Mouse (Mus musculus) left cerebral cortex, adult 2 months (tissue): ENCODE measurements around the gene Rhog. TPM values are rescaled to one million over a fixed set of nuclear protein-coding genes. Genes with fewer than 3 reads are reported as not detected.

ENCODE experiments used
- DNase-seq, 2 experiments: peaks; one replicate each; pipeline ENCODE4 v3.0.0; 2021 to 2022; ENCODE audit warnings: low spot score in 2 of 2, mixed read lengths in 1 of 2; ENCODE audit errors: extremely low spot score in 1 of 2
- H3K27ac ChIP-seq: fragments of 200-600 bp; 2 replicates; pipeline ENCODE4 v1.8.1; 2022
- H3K4me3 ChIP-seq: fragments of 200-600 bp; 2 replicates; pipeline ENCODE4 v1.8.1; 2022
- CTCF ChIP-seq: fragments of 200-600 bp; IDR thresholded peaks from 2 replicates; pipeline ENCODE4 v1.8.1; 2022; ENCODE audit warnings: antibody characterized with exemption, mild to moderate bottlenecking, moderate library complexity
- intact Hi-C: fragments of 180-260 bp; cut with DNase I; formaldehyde crosslinking; loops from one replicate; pipeline ENCODE4 v1.15.1; 2025
- total RNA-seq, 2 experiments: library from RNA; stranded (reverse); gene quantifications; 2 replicates each; pipeline ENCODE4 v1.2.3; 2021

Gene Rhog
- total RNA-seq, 2 experiments from 2014 or later = 19.2 to 21.7 TPM

DNA sequence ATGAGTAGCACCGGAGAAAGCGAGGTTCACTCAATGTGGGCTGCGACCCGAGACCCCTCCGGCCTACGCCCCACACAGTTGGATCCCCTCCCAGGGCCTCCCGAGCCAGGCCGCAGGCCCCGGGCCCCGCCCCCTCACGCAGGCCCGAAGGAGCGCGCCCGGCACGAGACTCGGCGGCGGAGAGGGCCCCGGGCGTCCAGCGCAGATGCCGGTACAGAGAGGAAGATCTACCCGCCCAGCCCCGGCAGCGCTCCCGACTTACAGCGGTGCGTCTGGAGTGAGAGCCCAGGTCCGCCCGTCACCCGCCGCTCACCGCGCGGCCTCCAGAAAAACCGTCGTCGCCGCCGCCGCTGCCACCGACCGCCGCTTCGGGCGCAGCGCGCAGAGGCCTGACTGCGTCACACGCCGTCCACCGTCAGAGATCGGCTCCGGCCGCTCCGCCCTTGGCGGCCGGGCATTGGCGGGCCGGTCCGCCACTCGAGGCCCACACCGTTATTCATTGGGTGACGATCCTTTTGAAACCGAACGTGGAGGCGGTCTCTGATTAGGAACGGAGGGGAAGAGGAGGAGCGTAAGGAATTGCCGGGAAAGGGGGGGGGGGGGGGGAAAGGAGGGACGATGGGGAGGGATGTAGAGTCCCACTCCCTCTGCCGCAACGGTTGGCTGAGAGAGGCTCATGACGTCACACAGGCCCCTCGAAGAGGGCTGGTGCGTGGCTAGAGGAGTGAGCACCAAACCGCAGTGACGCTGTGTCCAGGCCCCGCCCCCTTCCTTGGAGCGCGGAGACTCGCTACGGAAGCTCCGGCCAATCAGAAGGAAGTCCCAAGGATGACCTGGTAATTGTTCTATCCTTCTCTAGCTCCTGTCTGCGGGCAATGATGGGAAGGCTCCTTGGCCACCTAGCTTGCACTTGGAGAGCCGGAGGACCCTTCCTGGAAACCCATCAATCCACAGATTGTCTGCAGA, 45.8 kb downstream of the Rhog start, which contains the start of the genes Nup98 and Pgap2:
Gene Nup98 (minus strand): TSS at position 421 of the 966 bp plus-strand sequence.
Gene Pgap2 (plus strand): TSS at position 453 of the 966 bp plus-strand sequence.
- peak; percentile 31 for TF ChIP-seq CTCF
- H3K27ac ChIP-seq = peak within 1 kb of the TSS; percentile 98
- peak; percentile 99 for DNase-seq
- intact Hi-C loops = loop anchor here (1.0 kb wide), 2 partner anchors 12 to 40 kb away; no protein-coding TSS in a partner anchor
- H3K4me3 ChIP-seq = peak within 1 kb of the TSS; percentile 86

DNA sequence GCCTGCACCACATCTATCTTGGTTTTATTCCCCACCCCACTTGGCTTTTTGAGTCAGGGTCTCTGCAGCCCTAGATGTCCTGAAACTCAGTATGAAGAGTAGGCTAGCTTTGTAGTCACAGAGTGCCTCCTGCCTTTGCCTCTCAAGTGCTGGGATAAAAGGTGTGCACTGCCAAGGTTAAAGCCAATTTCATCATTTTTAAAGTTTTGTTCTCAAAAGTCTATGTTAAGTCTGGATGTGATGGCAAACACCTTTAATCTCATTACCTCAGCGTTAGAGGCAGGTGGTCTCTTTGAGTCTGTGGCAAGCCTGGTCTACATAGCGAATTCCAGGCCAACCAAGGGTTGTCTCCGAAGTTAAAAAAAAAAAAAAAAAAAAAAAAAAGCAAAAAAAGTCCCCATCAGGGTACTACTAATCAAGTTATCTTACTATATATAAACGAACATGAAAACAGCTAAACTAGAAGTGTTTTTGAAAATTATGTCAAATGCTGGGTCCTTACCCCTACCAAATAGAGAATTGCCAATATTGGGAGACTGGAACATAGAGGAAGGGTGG, 47.0 kb downstream of the Rhog start:
- DNase-seq = no peak
- Histone ChIP-seq H3K4me3 (peak overlapping the region; percentile 86), H3K27ac (peak overlapping the region; percentile 92)
- intact Hi-C loops = no loop called here
- TF ChIP-seq CTCF = no peak

DNA sequence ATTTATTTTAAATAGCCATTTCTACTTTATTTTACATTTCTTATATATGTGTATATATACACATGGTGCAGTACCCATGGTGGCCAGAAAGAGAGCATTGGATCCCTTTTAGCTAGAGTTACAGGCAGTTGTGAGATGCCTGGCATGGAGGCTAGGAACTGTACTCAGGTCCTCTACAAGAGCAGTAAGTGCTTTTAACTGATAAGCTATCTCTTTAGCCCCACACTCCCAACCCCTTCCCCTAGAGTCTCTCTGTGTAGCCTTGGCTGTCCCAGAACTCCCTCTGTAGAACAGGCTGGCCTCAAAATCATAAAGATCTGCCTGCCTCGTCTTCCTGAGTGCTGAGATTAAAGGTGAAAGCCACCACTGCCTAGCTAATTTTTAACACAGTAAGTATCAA, 50.2 kb downstream of the Rhog start:
- Histone ChIP-seq H3K27ac (no peak overlapping the region), H3K4me3 (no peak overlapping the region)
- no peak for DNase-seq
- intact Hi-C loops = no loop called here
- TF ChIP-seq CTCF = peak; percentile 24

DNA sequence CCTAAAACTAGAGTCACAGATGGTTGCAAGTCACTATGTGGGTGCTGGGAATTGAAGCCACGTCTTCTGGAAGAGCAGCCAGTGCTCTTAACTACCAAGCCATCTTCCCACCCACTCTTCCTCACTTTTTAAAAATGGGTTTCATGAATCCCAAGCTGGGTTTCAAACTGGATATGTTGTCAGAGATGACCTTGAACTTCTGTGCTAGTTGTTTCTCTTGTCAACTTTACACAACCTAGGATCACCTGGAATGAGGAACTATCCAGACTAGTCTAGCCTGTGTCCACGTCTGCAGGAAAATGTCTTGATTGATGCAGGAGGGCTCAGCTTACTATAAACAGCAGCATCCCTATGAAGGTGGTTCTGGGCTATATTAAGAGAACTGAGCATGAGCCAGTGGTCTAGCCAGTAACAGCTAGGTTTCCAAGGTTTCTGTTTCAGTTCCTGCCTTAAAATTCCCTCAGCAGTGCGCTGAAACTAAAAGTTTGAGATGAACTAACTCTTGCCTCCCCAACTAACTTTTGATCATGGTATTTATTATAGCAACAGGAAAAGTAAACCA, 51.5 kb downstream of the Rhog start:
- DNase-seq = no peak
- intact Hi-C loops = no loop called here
- H3K4me3 ChIP-seq = no peak overlapping the region
- no peak overlapping the region for H3K27ac ChIP-seq
- TF ChIP-seq CTCF = no peak

DNA sequence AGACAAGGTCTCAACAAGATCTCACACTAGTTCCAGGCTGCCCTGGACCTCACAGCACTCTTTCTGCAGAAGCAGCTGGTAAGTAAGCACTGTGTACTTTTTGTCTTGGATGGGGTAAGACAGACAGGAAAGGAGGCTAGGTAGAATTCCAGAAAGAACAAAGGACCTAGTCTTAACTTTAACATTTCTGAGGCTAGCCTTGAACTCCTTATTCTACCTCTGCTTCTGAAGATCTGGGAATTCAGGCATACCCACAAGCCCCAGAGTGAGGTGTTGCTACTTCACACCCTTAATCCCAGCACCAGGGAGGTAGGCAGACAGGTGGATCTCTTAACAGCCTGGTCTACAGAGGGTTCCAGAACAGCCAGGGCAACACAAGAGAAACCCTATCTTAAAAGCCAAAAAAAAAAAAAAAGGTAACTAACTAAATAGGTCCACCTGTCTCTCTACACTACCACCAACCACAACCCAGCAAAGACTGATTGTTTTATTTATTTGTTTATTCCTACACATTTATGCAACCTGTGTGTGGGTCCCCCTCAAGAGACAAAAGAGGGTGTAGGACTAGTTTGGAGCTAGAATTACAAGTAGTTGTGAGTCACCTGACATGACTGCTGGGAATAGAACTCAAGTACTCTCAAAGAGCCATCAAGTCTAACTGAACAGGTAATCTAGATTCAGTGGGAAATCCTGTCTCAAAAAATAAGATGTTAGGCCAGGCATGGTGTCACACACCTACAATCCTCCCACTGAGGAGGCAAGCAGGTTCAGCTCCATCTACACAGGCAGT, 54.7 kb downstream of the Rhog start:
- no peak for DNase-seq
- TF ChIP-seq CTCF = no peak
- intact Hi-C loops = no loop called here

DNA sequence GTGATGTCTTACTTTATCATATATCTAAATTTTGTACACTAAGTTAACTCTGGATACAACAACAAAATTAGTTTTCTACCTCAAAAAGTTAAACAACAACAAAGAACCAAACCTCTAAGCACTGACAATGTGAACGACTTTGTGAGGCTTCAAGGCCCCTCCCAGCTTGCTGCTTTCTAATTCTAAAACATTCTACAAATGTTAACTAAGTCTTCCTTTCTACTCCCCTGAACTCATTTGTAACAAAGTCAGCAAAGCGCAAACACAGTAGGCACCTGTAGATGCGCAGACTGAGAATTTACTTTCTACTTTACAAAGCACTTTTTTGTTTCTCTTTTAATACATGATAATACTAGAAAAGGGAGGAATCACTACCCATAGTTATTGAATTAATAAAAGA, 55.3 kb downstream of the Rhog start:
- no peak overlapping the region for H3K27ac ChIP-seq
- intact Hi-C loops = no loop called here

More for the DNA sequence above, 54.7 kb downstream of the Rhog start:
- no peak overlapping the region for H3K27ac ChIP-seq
- H3K4me3 ChIP-seq = no peak overlapping the region

DNA sequence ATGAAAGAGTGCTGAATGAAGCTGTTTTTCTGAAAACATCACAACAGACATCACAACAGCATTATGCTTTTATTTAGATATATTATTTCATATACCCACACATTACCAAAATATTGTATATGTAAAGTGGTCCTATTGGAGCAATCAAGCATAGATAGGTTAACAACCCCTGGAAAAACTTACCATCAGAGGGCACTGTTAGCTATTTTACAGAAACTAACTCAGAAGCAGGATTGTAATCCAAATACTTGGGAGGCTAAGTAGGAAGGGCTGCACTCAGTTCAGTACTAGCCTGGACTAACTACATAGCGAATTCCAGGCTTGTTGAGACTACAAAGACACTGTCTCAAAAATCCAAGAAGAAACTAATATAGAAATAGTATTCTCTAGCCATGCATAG, 63.5 kb downstream of the Rhog start:
- Histone ChIP-seq H3K27ac (no peak overlapping the region), H3K4me3 (no peak overlapping the region)
- DNase-seq = no peak
- TF ChIP-seq CTCF = peak; percentile 41
- intact Hi-C loops = loop anchor here (5.0 kb wide), 1 partner anchor 35 kb away; no protein-coding TSS in a partner anchor

More for the DNA sequence above, 55.3 kb downstream of the Rhog start:
- no peak for DNase-seq
- no peak for TF ChIP-seq CTCF
- H3K4me3 ChIP-seq = no peak overlapping the region

Other genes with a start within 250 kb of the Rhog start
- gene Il18bp, start 237.4 kb downstream of the Rhog start, total RNA-seq = 10 to 100 TPM in 1 of 2 experiments, 1 to 10 TPM in 1; 8.5 to 10.2 TPM
- 10 to 100 TPM; 51.1 to 53.9 TPM for gene Rnf121, start 190.6 kb downstream of the Rhog start, total RNA-seq
- gene Xndc1, start 190.5 kb downstream of the Rhog start, total RNA-seq = 10 to 100 TPM; 25.6 to 28.2 TPM
- 1 to 10 TPM; 2.6 to 3.0 TPM for gene Xntrpc, start 190.3 kb downstream of the Rhog start, total RNA-seq
- under 1 TPM in 1 of 2 experiments, not detected in 1; 0.91 TPM for gene Trpc2, start 172.9 kb downstream of the Rhog start, total RNA-seq
- gene Art1, start 154.3 kb downstream of the Rhog start, total RNA-seq = not detected
- gene Art5, start 146.6 kb downstream of the Rhog start, total RNA-seq = not detected
- under 1 TPM; 0.14 to 0.40 TPM for gene Chrna10, start 139.2 kb downstream of the Rhog start, total RNA-seq
- gene Nup98, start 45.9 kb downstream of the Rhog start, total RNA-seq = 10 to 100 TPM; 41.6 to 45.3 TPM
- gene Pgap2, start 45.8 kb downstream of the Rhog start, total RNA-seq = 10 to 100 TPM; 23.1 to 24.6 TPM
- 10 to 100 TPM; 79.9 to 85.5 TPM for gene Stim1, start 11.8 kb upstream of the Rhog start, total RNA-seq
- gene Rrm1, start 185.6 kb upstream of the Rhog start, total RNA-seq = 10 to 100 TPM; 10.4 to 12.3 TPM
- gene Olfr543, start 225.6 kb upstream of the Rhog start, total RNA-seq = not detected
- not detected for gene Olfr544, start 232.3 kb upstream of the Rhog start, total RNA-seq
- gene Olfr545, start 243.5 kb upstream of the Rhog start, total RNA-seq = not detected